Mouse (Mus musculus): ENCODE results near the gene Atxn1. TPM values are rescaled to one million over a fixed set of nuclear protein-coding genes. Genes with fewer than 3 reads are reported as not detected.

The Atxn1 gene
- total RNA-seq, 4 experiments from 2014 or later = 135 to 195 (median 160) TPM

DNA sequence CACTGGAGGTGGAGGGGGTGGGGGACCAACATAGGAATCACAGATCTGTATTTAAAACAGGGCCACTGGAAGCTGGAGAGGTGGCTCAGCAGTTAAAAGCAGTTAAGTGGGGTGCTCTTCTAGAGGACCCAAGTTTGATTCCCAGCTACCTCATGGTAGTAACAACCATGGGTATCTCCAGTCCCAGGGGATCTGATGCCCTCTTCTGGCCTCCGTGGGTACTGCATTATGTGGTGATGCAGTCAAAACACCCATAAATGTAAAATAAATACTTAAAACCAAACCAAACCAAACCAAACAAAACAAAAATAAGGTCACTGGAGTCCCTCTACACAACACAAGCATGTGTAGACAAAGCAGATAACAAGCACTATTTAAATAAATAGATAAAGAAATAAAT lies 32.9 kb downstream of the Atxn1 start:
- no peak for DNase-seq (ENCODE audit: low spot score in 2 of 2)

GRCm38 (mm10) chr13:45931215-45931614 lies 33.6 kb downstream of the Atxn1 start:
- DNase-seq (ENCODE audit: low spot score in 2 of 2) = no peak

- no peak for DNase-seq (ENCODE audit: low spot score in 2 of 2)
Observed at GRCm38 (mm10) chr13:45929744-45930143, 35.1 kb downstream of the Atxn1 start.

GRCm38 (mm10) chr13:45925294-45925693 lies 39.5 kb downstream of the Atxn1 start:
- DNase-seq (ENCODE audit: low spot score in 2 of 2) = no peak

DNA sequence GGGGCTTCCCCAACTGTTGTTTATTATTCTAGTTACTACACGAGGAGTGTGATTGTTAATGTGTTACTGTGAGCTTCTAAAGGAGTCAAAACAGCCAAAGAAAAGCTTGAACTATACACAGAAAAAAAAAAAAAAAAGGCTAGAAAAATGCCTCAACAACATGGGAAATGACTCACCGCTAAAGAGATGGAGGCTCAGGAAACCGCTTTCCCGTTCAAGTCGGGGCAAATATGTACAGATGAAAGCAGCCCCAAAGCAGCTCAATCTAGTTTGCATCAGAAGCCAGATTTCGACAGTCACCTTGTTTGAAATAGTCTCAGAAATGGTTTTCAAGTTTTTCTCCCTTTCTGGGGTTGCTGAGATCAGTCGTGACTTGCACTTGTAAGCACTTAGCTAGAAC lies 40.3 kb downstream of the Atxn1 start:
- DNase-seq (ENCODE audit: low spot score in 2 of 2) = no peak

DNA sequence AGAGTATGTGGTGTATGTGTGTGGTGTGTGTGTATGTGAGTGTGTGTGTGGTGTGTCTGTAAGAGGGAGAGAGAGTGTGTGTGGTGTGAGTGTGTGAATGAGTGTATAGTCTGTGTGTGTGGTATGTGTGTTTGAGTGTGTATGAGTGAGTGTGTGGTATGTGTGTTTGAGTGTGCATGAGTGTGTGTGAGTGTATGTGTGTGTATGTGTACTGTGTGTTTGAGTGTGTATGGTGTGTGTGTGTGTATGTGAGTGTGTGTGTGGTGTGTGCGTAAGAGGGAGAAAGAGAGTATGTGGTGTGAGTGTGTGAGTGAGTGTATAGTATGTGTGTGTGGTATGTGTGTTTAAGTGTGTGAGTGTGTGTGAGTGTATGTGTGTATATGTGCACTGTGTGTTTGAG lies 41.7 kb downstream of the Atxn1 start:
- no peak for DNase-seq (ENCODE audit: low spot score in 2 of 2)

GRCm38 (mm10) chr13:45922467-45922866 lies 42.3 kb downstream of the Atxn1 start:
- no peak for DNase-seq (ENCODE audit: low spot score in 2 of 2)

- DNase-seq (ENCODE audit: low spot score in 2 of 2) = no peak
Observed at GRCm38 (mm10) chr13:45918956-45919711, 45.7 kb downstream of the Atxn1 start.

DNA sequence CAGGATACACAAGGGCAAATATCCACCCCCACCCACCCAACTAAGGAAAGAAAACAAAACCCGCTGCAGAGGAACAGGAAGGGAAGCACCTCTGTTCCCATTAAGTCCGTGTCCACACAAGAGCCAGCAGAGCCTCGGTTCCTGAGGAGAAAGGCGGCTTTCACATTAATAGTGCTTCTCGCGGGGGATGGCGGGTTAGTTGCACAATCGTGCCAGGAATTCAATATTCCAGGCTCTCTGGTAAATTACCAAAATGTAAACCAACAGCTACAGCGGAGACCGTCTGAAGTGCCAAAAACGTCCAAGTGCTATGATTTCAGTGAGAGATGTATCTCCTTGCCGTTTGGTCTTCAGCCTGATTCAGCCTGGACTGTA lies 46.8 kb downstream of the Atxn1 start:
- no peak for DNase-seq (ENCODE audit: low spot score in 2 of 2)

- no peak for DNase-seq (ENCODE audit: low spot score in 2 of 2)
Observed at GRCm38 (mm10) chr13:45917058-45918005, 47.5 kb downstream of the Atxn1 start.

GRCm38 (mm10) chr13:45915921-45916320 lies 48.9 kb downstream of the Atxn1 start:
- DNase-seq (ENCODE audit: low spot score in 2 of 2) = no peak

- DNase-seq (ENCODE audit: low spot score in 2 of 2) = no peak
Observed at GRCm38 (mm10) chr13:45915026-45915425, 49.8 kb downstream of the Atxn1 start.

DNA sequence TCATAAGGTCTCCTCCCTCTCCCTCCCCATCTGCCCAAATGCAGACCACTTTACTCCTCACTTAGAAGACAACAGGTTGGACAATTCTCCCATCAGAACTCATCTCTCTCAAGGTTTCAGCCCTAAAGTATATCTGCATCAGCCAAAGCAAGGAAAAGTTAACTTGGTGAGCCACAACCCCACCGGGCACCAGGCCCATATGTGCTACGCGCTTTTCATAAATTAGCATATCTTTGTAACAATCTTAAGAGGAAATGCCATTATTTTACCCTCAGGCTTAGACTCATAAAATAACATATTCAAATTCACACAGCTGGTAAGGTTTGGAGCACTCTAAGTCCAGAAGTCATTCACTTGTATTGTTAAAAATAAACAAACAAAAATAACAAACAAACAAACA lies 50.7 kb downstream of the Atxn1 start:
- no peak for DNase-seq (ENCODE audit: low spot score in 2 of 2)

DNA sequence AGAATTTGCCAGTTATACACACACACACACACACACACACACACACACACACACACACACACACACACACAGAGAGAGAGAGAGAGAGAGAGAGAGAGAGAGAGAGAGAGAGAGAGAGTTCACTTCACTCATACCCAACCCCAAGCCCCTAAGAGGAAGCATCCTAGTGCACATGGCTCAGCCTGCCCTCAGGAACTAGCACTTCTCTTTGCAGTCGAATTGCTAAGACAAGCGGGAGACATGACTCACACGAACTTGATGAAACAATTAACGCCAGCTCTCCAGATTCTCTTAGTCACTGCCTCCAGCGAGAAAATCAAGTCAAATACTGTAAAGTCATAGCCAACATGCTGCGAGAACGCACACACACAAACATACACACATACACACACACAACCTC lies 53.0 kb downstream of the Atxn1 start:
- DNase-seq (ENCODE audit: low spot score in 2 of 2) = no peak

DNA sequence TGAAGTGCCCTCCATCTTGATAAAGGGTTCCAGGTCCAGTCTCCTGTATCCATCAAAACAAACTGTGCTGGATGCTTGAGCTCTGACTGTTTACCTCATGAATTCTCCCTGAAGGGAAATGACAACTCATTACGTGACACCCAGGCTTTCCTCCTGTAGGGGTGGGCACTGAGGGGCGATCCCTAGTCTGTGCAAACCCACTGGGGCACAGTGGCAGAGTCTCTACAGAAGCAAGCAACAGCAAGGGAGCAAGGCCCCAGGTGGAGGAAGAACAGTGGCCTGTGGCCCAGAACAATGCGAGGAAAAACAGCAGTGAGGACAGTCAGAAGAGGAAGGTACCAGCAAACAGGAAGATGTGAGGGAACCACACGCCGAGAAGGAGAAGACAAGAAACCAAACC lies 53.7 kb downstream of the Atxn1 start:
- no peak for DNase-seq (ENCODE audit: low spot score in 2 of 2)

- no peak for DNase-seq (ENCODE audit: low spot score in 2 of 2)
Observed at GRCm38 (mm10) chr13:45910348-45910747, 54.5 kb downstream of the Atxn1 start.

GRCm38 (mm10) chr13:45907181-45907691 lies 57.6 kb downstream of the Atxn1 start:
- DNase-seq (ENCODE audit: low spot score in 2 of 2) = no peak

DNA sequence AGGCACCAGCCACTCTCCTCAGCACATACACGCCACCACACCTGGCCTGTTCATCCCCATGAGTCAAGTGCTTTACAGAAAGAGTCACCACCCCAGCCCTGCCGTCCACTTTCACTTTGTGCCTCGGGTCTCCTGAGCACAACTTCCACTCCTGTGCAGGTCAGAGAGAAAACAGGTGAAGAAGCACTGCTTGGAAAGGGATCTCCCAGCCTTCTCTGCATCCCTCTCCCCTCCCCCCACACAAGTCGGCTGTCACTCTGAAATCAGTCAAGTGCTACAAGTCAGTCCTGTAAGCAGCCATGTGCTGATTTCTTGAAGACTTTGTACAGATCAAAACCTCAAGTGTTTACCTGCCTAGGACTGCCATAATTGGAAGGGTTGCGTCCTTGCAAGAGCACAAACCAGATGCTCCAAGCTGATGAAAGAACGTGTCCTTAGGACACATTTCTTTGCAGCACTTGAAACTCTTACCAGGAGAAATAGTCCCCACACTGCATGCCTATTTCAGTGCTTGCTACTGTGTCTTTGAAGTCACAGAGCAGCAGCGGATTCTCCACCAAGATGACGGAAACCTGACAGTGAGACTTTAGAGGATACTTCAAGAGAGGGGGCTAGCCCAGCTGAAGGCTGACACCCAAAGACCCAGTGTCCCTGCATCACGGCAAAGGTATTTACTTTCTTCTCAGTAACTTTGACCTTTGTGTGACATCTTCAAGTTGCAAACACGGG lies 58.2 kb downstream of the Atxn1 start:
- DNase-seq (ENCODE audit: low spot score in 2 of 2) = no peak

- DNase-seq (ENCODE audit: low spot score in 2 of 2) = no peak
Observed at GRCm38 (mm10) chr13:45904955-45905354, 59.9 kb downstream of the Atxn1 start.

- no peak for DNase-seq (ENCODE audit: low spot score in 2 of 2)
Observed at GRCm38 (mm10) chr13:45904456-45904855, 60.4 kb downstream of the Atxn1 start.

DNA sequence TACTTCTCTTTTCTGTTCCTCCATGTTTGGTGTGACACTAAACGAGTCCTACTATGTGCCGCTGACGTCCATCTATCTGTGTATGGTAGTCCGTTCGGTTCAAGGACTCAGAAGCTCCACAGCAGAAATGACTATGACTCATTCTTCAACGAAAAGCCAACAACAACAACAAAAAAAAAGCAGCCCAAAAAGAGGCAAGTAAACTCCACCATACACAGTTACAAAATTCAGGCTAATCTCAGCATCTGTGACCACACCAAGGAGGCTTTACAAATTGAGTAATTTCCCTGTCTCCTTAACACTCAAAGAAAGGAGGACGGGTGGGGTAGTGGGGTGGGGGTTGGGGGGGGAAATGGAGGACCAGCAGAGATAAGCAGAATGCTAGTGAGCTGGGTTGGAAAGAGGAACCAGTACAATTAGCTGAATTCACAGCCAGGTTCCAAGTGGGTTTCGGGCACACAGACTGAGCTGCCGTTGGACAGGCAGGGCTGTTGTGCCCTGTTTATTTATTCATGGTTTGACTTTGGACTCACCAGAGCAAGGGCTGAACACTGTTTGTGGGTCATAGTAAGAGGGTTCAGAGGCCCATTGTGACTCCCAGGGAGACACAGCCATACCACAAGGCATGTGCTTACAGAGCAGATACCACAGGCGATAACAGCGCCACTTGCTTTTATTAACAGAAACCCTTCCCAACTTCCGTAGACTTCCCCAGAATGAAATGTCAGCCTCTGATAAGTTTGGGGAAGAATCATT lies 61.1 kb downstream of the Atxn1 start:
- no peak for DNase-seq (ENCODE audit: low spot score in 2 of 2)
